Mouse (Mus musculus) brain, embryonic 14.5 days (tissue): ENCODE results near the gene Slc38a11.

Experiments
- CTCF ChIP-seq: fragments of 200-500 bp; IDR thresholded peaks from 2 replicates; pipeline ENCODE4 v1.5.1; 2012; ENCODE audit warnings: inconsistent platforms, mild to moderate bottlenecking, moderate library complexity, borderline replicate concordance; ENCODE audit not compliant: insufficient read depth, insufficient read length; ENCODE audit errors: extremely low read depth
- POLR2A ChIP-seq: fragments of 200-500 bp; IDR thresholded peaks from 2 replicates; pipeline ENCODE4 v1.6.1; 2012; ENCODE audit warnings: mild to moderate bottlenecking, inconsistent platforms, borderline replicate concordance; ENCODE audit not compliant: poor library complexity, insufficient read depth, insufficient read length, severe bottlenecking; ENCODE audit errors: extremely low read depth

GRCm38 (mm10) chr2:65346037-65346436 lies 17.8 kb downstream of the Slc38a11 start:
- no peak for TF ChIP-seq CTCF
- no peak for TF ChIP-seq POLR2A
